Mouse (Mus musculus): ENCODE results near the gene Itpr1.

DNA sequence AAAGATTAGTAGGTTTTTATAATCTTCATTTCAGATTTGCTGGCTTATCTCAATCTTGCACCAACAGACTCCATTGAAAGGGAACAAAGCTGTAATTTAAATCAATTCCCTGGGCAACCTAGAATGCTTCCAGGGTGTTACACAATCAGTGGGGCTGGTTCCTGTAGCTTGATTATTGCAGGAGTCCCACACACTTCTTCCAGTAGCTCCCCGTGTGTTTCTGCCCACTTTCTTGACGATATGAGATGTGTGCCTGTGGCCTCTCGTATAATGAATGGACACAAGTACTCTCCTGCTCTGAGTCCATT, 37.0 kb downstream of the Itpr1 start:
- TF ChIP-seq CTCF (conservative IDR thresholded peaks at IDR 0.05; ENCODE audit: insufficient read depth, insufficient read length, low read depth, low read length) (no peak), POLR2A (IDR thresholded peaks at IDR 0.05; ENCODE audit: low read depth, low read length) (no peak)
